Mouse (Mus musculus) midbrain, embryonic 11.5 days (tissue): ENCODE measurements around the gene Bcat1. TPM values are rescaled to one million over a fixed set of nuclear protein-coding genes. Genes with fewer than 3 reads are reported as not detected.

Experiments used
- ATAC-seq: fragments of 200-750 bp; cut with Nextera tagmentation; 2 replicates; pipeline ENCODE4 v1.8.0; 2017; ENCODE audit warnings: moderate TSS enrichment, moderate library complexity; ENCODE audit not compliant: low FRiP score
- DNase-seq: peaks from one replicate; pipeline ENCODE4 v3.0.0; 2015; ENCODE audit warnings: low spot score; ENCODE audit errors: missing footprints
- H3K27ac ChIP-seq: fragments of 300-500 bp; sonication (generic); 2 replicates; pipeline ENCODE4 v1.5.1; 2014; ENCODE audit warnings: low read depth, low read length
- H3K27me3 ChIP-seq: fragments of 300-500 bp; sonication (generic); 2 replicates; pipeline ENCODE4 v1.6.1; 2014; ENCODE audit warnings: mild to moderate bottlenecking, low read length, moderate library complexity, mixed read lengths; ENCODE audit not compliant: control insufficient read depth, insufficient read depth
- H3K36me3 ChIP-seq: fragments of 300-500 bp; sonication (generic); 2 replicates; pipeline ENCODE4 v1.6.1; 2014; ENCODE audit warnings: mild to moderate bottlenecking, low read length, moderate library complexity, mixed read lengths; ENCODE audit not compliant: control insufficient read depth, insufficient read depth
- H3K4me1 ChIP-seq: fragments of 300-500 bp; sonication (generic); 2 replicates; pipeline ENCODE4 v1.6.1; 2014; ENCODE audit warnings: low read length; ENCODE audit not compliant: control insufficient read depth, insufficient read depth
- H3K4me2 ChIP-seq: fragments of 300-500 bp; sonication (generic); 2 replicates; pipeline ENCODE4 v1.6.1; 2014; ENCODE audit warnings: mild to moderate bottlenecking, moderate library complexity
- H3K4me3 ChIP-seq: fragments of 300-500 bp; sonication (generic); 2 replicates; pipeline ENCODE4 v1.5.1; 2014; ENCODE audit warnings: low read depth, low read length
- H3K9ac ChIP-seq: fragments of 300-500 bp; sonication (generic); 2 replicates; pipeline ENCODE4 v1.6.1; 2014; ENCODE audit warnings: low read length
- H3K9me3 ChIP-seq: fragments of 300-500 bp; sonication (generic); 2 replicates; pipeline ENCODE4 v1.6.1; 2016; ENCODE audit warnings: low read length; ENCODE audit not compliant: control insufficient read depth
- WGBS: fragments of 180-500 bp; shearing (Covaris S2); extraction: QIAGEN DNeasy Blood & Tissue Kit; methylation state at CpG from one replicate; pipeline ENCODE4 v1.1.7; 2014; 5-methylcytosine and 5-hydroxymethylcytosine counted together
- polyA plus RNA-seq: library from polyadenylated mRNA; unstranded; fragments of >200 nt; fragmentation: Nextera tagmentation; extraction: Ambion mirVana; gene quantifications from 2 replicates; pipeline ENCODE4 v1.2.1, GENCODE M21; 2014

The Bcat1 gene
- polyA plus RNA-seq, 1 experiment from 2014 or later: 150 TPM

DNA sequence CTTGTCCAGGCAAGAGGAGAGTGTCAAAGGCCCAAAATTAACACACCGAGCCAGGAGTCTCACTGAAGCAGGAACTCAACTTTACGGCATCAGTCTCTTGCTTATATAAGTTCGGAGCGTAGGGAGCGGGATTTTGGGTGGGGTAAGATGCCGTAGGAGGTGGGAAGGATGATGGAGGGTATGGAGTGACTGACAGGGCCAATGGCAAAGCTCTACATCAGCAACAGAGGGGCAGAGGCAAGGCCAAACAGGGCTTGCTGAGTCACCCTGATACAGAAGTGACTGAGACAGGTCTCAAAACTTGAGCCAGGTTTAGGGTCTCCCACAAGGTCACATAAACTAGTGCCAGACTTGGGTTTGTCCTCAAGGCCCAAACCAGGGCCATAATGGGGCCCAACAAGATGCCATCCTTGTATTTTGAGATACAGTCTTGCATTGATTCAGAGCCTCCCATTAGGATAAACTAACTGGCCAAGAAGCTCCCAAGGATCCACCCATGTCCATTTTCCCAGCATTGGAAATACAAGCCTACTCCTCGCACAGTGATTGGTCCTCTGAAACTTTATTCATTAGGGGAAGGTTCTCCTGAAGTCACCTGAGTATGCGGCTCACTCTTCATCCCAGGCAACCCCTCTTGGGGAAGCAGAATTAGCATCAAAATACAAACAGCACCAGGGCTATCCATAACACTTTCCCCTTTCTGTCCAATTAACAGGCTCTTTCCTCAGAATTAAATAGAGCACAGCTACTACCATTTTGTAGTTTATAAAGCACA, 8.5 kb upstream of the Bcat1 start:
- Histone ChIP-seq H3K4me3 (no peak overlapping the region), H3K9ac (no peak overlapping the region), H3K4me1 (no peaks in the 10 kb centered on the region), H3K27me3 (no peaks in the 10 kb centered on the region), H3K9me3 (no peaks in the 10 kb centered on the region), H3K36me3 (no peaks in the 10 kb centered on the region), H3K27ac (no peak overlapping the region), H3K4me2 (no peak overlapping the region)
- ATAC-seq (no peak), DNase-seq (no peak)
- WGBS: 91% methylated on average over 8 of the region's 8 CpGs

DNA sequence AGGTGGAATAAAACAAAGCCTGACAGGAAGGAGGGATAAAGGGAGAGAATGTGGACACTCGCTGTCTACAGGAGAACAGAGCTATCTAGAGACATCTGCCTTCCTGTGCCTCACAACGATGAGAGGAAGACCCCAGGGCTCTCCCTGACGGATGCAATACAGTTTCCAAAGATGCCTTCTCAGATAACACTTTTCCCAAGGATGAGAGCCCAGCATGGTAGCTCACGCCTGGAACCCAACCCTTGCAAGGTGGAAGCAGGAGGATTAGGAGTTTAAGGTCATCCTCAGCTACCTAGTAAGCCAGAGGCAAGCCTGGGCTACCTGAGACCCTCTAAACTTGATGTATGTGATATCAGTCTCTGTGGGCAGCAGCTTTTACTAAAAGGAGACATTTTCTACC, 5.7 kb upstream of the Bcat1 start:
- DNase-seq (no peak), ATAC-seq (no peak)
- Histone ChIP-seq H3K4me2 (no peak overlapping the region), H3K9ac (no peak overlapping the region), H3K4me3 (no peak overlapping the region), H3K27me3 (no peaks in the 10 kb centered on the region), H3K36me3 (no peaks in the 10 kb centered on the region), H3K27ac (no peak overlapping the region), H3K4me1 (no peaks in the 10 kb centered on the region), H3K9me3 (no peaks in the 10 kb centered on the region)
- WGBS: 82% methylated on average over 4 of the region's 4 CpGs

DNA sequence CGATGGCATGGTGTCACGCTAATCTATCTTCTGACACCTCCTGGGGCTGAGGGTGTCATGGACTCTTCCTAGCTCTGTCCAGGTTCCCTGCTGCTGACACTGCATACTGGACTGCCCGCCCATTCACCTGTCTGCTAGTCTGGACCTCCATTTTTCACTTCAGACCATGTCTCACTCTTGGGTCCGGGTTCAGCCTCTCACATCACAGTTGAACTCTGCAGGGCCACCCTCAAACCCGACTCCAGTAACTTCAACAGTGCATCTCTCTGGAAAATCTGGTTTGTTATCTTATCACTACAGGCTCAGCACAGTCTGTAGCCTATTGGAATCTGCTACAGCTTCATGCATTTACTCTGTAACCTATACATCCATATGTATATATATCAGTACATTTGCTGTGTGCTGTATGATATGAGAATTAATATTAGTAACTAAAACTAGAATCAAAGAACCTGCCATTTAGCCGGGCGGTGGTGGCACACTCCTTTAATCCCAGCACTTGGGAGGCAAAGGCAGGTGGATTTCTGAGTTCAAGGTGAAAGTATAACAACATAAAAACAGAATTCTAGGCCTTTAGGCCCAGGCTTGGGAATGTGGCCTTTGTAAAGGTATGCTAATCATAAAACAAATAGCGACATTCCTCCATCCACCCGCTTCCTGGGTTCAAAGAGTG, 3.2 kb upstream of the Bcat1 start:
- Histone ChIP-seq H3K9ac (no peak overlapping the region), H3K36me3 (no peaks in the 10 kb centered on the region), H3K4me1 (peaks cover 9% of the 10 kb centered on the region; the same call in 1 of the 2 replicates), H3K9me3 (no peaks in the 10 kb centered on the region), H3K4me3 (no peak overlapping the region), H3K27me3 (no peaks in the 10 kb centered on the region), H3K4me2 (no peak overlapping the region), H3K27ac (no peak overlapping the region)
- DNase-seq (peak; percentile 21), ATAC-seq (no peak)
- 81% methylated on average over 8 of the region's 9 CpGs for WGBS

DNA sequence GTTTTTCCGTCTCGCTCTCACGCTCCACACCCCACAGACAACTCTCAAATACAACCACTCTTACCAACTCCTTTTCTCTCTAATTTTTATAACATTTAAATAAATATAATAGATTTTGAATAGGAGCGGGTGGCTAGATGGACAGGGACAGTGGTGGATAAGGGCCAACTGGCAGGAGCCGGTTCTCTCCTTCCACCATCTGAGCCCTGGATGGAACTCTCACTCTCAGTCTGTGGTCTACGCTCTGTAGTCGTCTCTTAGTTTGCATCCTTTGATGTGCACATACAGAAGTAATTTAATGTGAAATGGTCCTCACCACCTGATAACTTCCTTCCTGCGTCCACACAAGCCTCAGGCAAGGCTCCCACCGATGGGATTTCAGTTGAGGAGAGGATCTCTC, 302 bp upstream of the Bcat1 start:
- H3K27ac ChIP-seq: no peak overlapping the region
- peak; percentile 87 for DNase-seq
- peak; percentile 57; the same call in 1 of the 2 replicates for ATAC-seq

GRCm38 (mm10) chr6:145075088-145075547, 866 bp downstream of the Bcat1 start:
- Histone ChIP-seq H3K36me3 (no peaks in the 10 kb centered on the region), H3K27me3 (no peaks in the 10 kb centered on the region), H3K9ac (peak overlapping the region; percentile 73), H3K4me2 (peak overlapping the region; percentile 94), H3K9me3 (no peaks in the 10 kb centered on the region), H3K27ac (no peak overlapping the region), H3K4me1 (peaks cover 10% of the 10 kb centered on the region; the same call in 1 of the 2 replicates), H3K4me3 (peak overlapping the region; percentile 52)
- ATAC-seq (no peak; the same call in 1 of the 2 replicates), DNase-seq (peak; percentile 86)
- under 1% methylated on average over 20 of the region's 20 CpGs for WGBS

More for the DNA sequence above, 302 bp upstream of the Bcat1 start:
- Histone ChIP-seq H3K4me1 (peaks cover 10% of the 10 kb centered on the region; the same call in 1 of the 2 replicates), H3K4me3 (peak overlapping the region; percentile 52), H3K9me3 (no peaks in the 10 kb centered on the region), H3K36me3 (no peaks in the 10 kb centered on the region), H3K4me2 (peak overlapping the region; percentile 94), H3K9ac (peak overlapping the region; percentile 73), H3K27me3 (no peaks in the 10 kb centered on the region)
- 11% methylated on average over 9 of the region's 9 CpGs for WGBS

DNA sequence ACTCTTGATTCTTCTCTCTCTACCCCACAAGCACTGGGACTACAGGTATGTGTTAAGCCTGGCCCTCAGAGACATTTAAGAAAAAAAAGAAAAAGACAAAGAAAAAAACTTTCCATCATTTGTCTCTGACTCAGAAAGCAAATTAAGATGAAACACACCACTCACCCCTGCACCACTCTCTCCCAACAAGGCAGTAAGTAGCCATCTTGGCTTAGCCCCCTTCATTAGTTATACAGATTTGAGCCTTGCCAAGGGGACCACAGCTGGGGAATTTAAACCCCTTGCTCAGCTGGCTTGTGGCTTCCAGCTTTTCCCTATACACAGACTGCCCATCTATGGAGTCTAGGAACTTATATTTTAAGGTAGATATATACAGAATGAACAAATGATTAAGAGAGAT, 1.5 kb downstream of the Bcat1 start:
- DNase-seq (no peak), ATAC-seq (no peak)
- Histone ChIP-seq H3K4me1 (peaks cover 10% of the 10 kb centered on the region; the same call in 1 of the 2 replicates), H3K4me3 (no peak overlapping the region), H3K27me3 (no peaks in the 10 kb centered on the region), H3K4me2 (peak overlapping the region; percentile 94), H3K9ac (no peak overlapping the region), H3K27ac (no peak overlapping the region), H3K36me3 (no peaks in the 10 kb centered on the region), H3K9me3 (no peaks in the 10 kb centered on the region)

- Histone ChIP-seq H3K9me3 (no peaks in the 10 kb centered on the region), H3K36me3 (no peaks in the 10 kb centered on the region), H3K4me1 (peaks cover 4% of the 10 kb centered on the region; the same call in 1 of the 2 replicates), H3K4me3 (no peak overlapping the region), H3K4me2 (no peak overlapping the region), H3K27me3 (no peaks in the 10 kb centered on the region), H3K27ac (no peak overlapping the region), H3K9ac (no peak overlapping the region)
- DNase-seq: no peak
- ATAC-seq: no peak
- 76% methylated on average over 2 of the region's 2 CpGs for WGBS
Measured at GRCm38 (mm10) chr6:145069921-145070320, 6.1 kb downstream of the Bcat1 start.

- Histone ChIP-seq H3K4me3 (no peak overlapping the region), H3K27ac (no peak overlapping the region), H3K9me3 (no peaks in the 10 kb centered on the region), H3K4me1 (peaks cover 2% of the 10 kb centered on the region; the same call in 1 of the 2 replicates), H3K9ac (no peak overlapping the region), H3K4me2 (no peak overlapping the region), H3K36me3 (no peaks in the 10 kb centered on the region), H3K27me3 (no peaks in the 10 kb centered on the region)
- no peak for DNase-seq
- ATAC-seq: no peak
- WGBS: 94% methylated on average over 7 of the region's 7 CpGs
Measured at GRCm38 (mm10) chr6:145069397-145069796, 6.6 kb downstream of the Bcat1 start.

GRCm38 (mm10) chr6:145067679-145068078, 8.3 kb downstream of the Bcat1 start:
- Histone ChIP-seq H3K27ac (no peak overlapping the region), H3K36me3 (no peaks in the 10 kb centered on the region), H3K4me1 (no peaks in the 10 kb centered on the region), H3K9me3 (no peaks in the 10 kb centered on the region), H3K4me3 (no peak overlapping the region), H3K9ac (no peak overlapping the region), H3K4me2 (no peak overlapping the region), H3K27me3 (no peaks in the 10 kb centered on the region)
- 79% methylated on average over 8 of the region's 8 CpGs for WGBS
- DNase-seq (peak; percentile 19), ATAC-seq (no peak)
